Mouse (Mus musculus) MEL (cell line): ENCODE results near the gene Tas2r114.

Experiments
- POLR2A ChIP-seq, 2 experiments: IDR thresholded peaks; 2 replicates each; pipeline ENCODE4 v1.6.1; 2011 to 2012; ENCODE audit warnings: low read length in 2 of 2, mild to moderate bottlenecking in 2 of 2, control low read depth in 1 of 2, improper control_type of control experiment in 1 of 2, low read depth in 1 of 2, moderate library complexity in 1 of 2; ENCODE audit not compliant: control insufficient read depth in 1 of 2, insufficient read depth in 1 of 2, poor library complexity in 1 of 2
- SMC3 ChIP-seq: IDR thresholded peaks from 2 replicates; pipeline ENCODE4 v1.6.1; 2011; ENCODE audit warnings: low read depth, low read length, improper control_type of control experiment

- no peak for TF ChIP-seq SMC3
- no peak for TF ChIP-seq POLR2A (IDR thresholded peaks at IDR 0.05; ENCODE audit: control insufficient read depth in 1 of 2, insufficient read depth in 1 of 2, low read depth in 1 of 2, low read length in 2 of 2, poor library complexity in 1 of 2)
Observed at GRCm38 (mm10) chr6:131689963-131690362, at the start of gene Tas2r114.
